Mouse (Mus musculus) midbrain, embryonic 14.5 days (tissue): ENCODE results near the gene Lpar3. TPM values are rescaled to one million over a fixed set of nuclear protein-coding genes. Genes with fewer than 3 reads are reported as not detected.

Source experiments
- ATAC-seq: fragments of 200-750 bp; cut with Nextera tagmentation; 2 replicates; pipeline ENCODE4 v1.8.0; 2017; ENCODE audit warnings: moderate number of reproducible peaks, moderate library complexity; ENCODE audit not compliant: low FRiP score, low TSS enrichment
- DNase-seq: peaks from one replicate; pipeline ENCODE4 v3.0.0-alpha.2; 2015
- H3K27ac ChIP-seq: fragments of 300-500 bp; sonication (generic); replicated peaks from 2 replicates; pipeline ENCODE4 v1.5.1; 2014; ENCODE audit warnings: mild to moderate bottlenecking, low read depth, low read length, moderate library complexity
- H3K27me3 ChIP-seq: fragments of 300-500 bp; sonication (generic); 2 replicates; pipeline ENCODE4 v1.6.1; 2014; ENCODE audit warnings: low read length, control low read depth, mixed read lengths; ENCODE audit not compliant: control insufficient read depth, insufficient read depth
- H3K36me3 ChIP-seq: fragments of 300-500 bp; sonication (generic); 2 replicates; pipeline ENCODE4 v1.6.1; 2014; ENCODE audit warnings: low read length, control low read depth; ENCODE audit not compliant: control insufficient read depth, insufficient read depth
- H3K4me1 ChIP-seq: fragments of 300-500 bp; sonication (generic); 2 replicates; pipeline ENCODE4 v1.6.1; 2014; ENCODE audit warnings: mild to moderate bottlenecking, antibody characterized with exemption, low read length, control low read depth; ENCODE audit not compliant: control insufficient read depth, insufficient read depth
- H3K4me2 ChIP-seq: fragments of 300-500 bp; sonication (generic); 2 replicates; pipeline ENCODE4 v1.6.1; 2014; ENCODE audit warnings: mild to moderate bottlenecking, low read length, moderate library complexity
- H3K4me3 ChIP-seq: fragments of 300-500 bp; sonication (generic); replicated peaks from 2 replicates; pipeline ENCODE4 v1.5.1; 2014; ENCODE audit warnings: low read depth, low read length
- H3K9ac ChIP-seq: fragments of 300-500 bp; sonication (generic); replicated peaks from 2 replicates; pipeline ENCODE4 v1.6.1; 2014; ENCODE audit warnings: mild to moderate bottlenecking, low read length, moderate library complexity
- H3K9me3 ChIP-seq: fragments of 300-500 bp; sonication (generic); 2 replicates; pipeline ENCODE4 v1.6.1; 2016; ENCODE audit warnings: low read length, control low read depth, mixed read lengths; ENCODE audit not compliant: control insufficient read depth
- WGBS: fragments of 180-500 bp; shearing (Covaris S2); extraction: QIAGEN DNeasy Blood & Tissue Kit; methylation state at CpG from one replicate; pipeline ENCODE4 v1.1.7; 2014; 5-methylcytosine and 5-hydroxymethylcytosine counted together
- polyA plus RNA-seq: library from polyadenylated mRNA; unstranded; fragments of >200 nt; fragmentation: Nextera tagmentation; extraction: Ambion mirVana; gene quantifications from 2 replicates; pipeline ENCODE4 v1.2.1, GENCODE M21; 2014

Lpar3 gene
- polyA plus RNA-seq, 1 experiment from 2014 or later, result 0.58 TPM

DNA sequence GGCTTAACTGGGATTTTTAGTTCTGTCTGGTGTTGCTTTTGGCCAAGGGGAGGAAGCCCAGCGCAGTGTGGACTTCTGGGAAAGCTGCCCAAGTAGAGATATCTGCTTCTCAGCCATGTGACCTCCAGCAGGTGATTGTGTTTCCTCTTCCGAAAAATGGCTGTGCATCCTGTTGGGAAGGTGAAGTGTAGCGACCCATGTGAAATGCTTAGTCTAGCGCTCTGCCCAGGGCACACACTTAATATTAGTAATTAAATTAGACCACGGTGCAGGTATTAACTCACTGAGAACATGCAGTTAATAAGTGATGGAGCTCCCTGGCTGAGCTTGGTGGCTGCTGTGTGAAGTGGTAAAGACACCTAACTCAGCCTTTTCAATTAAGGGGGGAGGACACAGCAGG, 16.9 kb downstream of the Lpar3 start:
- no peak overlapping the region for H3K27ac ChIP-seq
- 88% methylated on average over 5 of the region's 5 CpGs for WGBS
- ATAC-seq, result no peak
- no peaks in the 10 kb centered on the region for H3K36me3 ChIP-seq
- H3K4me1 ChIP-seq, result no peaks in the 10 kb centered on the region
- DNase-seq, result no peak
- no peak overlapping the region for H3K4me2 ChIP-seq
- H3K9ac ChIP-seq, result no peak overlapping the region
- H3K4me3 ChIP-seq, result no peak overlapping the region
- no peaks in the 10 kb centered on the region for H3K9me3 ChIP-seq
- no peaks in the 10 kb centered on the region for H3K27me3 ChIP-seq

DNA sequence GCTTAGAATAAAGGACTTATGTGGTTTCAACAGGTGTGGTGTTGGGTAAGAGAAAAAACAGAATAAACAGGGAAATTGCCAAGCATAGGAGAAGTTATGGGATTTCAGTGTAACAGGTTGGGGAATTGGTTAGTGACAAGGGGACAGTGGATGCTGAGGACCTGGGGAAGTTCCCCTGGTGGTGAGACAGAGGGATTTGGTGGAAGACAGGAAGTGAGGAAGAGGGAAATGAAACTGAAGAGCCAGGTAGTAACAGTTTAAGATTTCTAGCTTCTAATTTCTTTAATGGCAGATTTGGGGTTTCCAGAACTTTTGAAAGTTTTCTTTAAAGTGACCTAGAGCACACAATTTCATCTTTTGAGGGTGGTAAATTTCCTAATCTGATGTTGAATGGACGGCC, 23.9 kb downstream of the Lpar3 start:
- H3K9ac ChIP-seq, result no peak overlapping the region
- H3K27me3 ChIP-seq, result no peaks in the 10 kb centered on the region
- H3K36me3 ChIP-seq, result no peaks in the 10 kb centered on the region
- H3K4me1 ChIP-seq, result no peaks in the 10 kb centered on the region
- no peak overlapping the region for H3K4me3 ChIP-seq
- WGBS, result 81% methylated on average over 1 of the region's 1 CpGs
- H3K27ac ChIP-seq, result no peak overlapping the region
- no peak overlapping the region for H3K4me2 ChIP-seq
- DNase-seq (no peak), ATAC-seq (no peak)
- H3K9me3 ChIP-seq, result no peaks in the 10 kb centered on the region

DNA sequence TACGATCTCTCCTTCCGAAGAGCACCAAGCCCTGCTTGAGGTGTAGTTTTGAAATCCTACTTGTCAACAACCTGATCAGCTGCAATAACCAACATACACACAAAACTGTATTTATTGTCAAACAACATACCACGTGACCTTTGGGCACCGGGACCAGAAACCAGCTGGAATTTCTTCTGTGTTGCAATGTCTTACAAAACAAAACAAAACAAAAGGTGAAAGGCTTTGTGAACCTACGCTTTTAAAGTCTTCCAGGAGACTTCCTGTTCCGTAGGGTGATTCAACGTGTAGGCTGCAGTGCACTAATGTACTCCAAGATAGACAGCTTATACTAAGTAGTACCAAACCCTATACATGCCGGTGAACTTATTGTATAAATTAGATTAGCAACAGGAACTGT, 25.8 kb downstream of the Lpar3 start:
- Histone ChIP-seq H3K9me3 (no peaks in the 10 kb centered on the region), H3K36me3 (no peaks in the 10 kb centered on the region), H3K4me1 (no peaks in the 10 kb centered on the region), H3K27ac (no peak overlapping the region), H3K27me3 (no peaks in the 10 kb centered on the region), H3K9ac (no peak overlapping the region), H3K4me2 (no peak overlapping the region), H3K4me3 (no peak overlapping the region)
- 90% methylated on average over 8 of the region's 8 CpGs for WGBS
- DNase-seq (no peak), ATAC-seq (no peak)

DNA sequence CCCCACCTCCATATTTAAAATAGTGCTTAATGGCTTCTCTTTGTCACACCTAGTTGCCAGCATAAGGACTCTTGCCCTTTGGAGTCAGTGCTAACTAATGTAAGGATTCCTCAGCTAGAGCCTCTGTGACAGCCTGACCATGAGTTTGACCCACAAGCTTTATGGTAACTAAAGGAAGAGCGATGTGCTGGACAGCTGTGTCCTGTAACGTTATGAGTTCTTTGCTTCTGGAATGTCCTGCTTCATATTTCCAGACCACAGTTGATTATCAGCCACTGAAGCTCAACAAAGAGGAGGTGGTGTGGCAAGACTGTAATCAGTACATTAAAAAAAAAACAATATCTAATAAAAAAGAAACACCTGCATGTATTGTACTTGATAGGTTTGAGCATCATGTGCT, 26.2 kb downstream of the Lpar3 start:
- WGBS, result 96% methylated on average over 2 of the region's 2 CpGs
- Histone ChIP-seq H3K9me3 (no peaks in the 10 kb centered on the region), H3K4me3 (no peak overlapping the region), H3K4me2 (no peak overlapping the region), H3K9ac (no peak overlapping the region), H3K27me3 (no peaks in the 10 kb centered on the region), H3K4me1 (no peaks in the 10 kb centered on the region), H3K36me3 (no peaks in the 10 kb centered on the region), H3K27ac (no peak overlapping the region)
- no peak for ATAC-seq
- DNase-seq, result no peak

DNA sequence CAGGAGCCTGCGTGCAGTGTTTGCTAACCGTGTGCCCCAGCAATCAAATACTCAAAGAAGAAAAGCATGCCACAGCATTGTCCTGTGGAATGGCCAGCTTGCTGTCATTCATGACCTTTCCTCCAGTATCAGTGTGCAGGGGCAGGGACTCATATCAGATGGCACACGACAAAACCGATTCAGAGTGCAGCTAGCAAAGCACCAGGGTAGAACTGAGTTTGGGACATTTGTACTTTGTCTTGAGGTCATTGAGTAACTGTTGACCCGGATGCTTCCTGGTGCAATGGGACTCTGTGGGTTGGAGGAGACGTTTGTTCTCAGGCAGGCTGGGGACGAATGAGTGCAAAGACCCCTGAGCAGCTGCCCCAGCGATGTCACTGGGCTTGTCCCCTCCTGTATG, 29.1 kb downstream of the Lpar3 start:
- Histone ChIP-seq H3K9ac (no peak overlapping the region), H3K4me3 (no peak overlapping the region), H3K36me3 (no peaks in the 10 kb centered on the region), H3K4me1 (no peaks in the 10 kb centered on the region), H3K9me3 (no peaks in the 10 kb centered on the region), H3K27ac (no peak overlapping the region), H3K27me3 (no peaks in the 10 kb centered on the region), H3K4me2 (no peak overlapping the region)
- WGBS, result 87% methylated on average over 8 of the region's 8 CpGs
- DNase-seq, result no peak
- no peak for ATAC-seq

DNA sequence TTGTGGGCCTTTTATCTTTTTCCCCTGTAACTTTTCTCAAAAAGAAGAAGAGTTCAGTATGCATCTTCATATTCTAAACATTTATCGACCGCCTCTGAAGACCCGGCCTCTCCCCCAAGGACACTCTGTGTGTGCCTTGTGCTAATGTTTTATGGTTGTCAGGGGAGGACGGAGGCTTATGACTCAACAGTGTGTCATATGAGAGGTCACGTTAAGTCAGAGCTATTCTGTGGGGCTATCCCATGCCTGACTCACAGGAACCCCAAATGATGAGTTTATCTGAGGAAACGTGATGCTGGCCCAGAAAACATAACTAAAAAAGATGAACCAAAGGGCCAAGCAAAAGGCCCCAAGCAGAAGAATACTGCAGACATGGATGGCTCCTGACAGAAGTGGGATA, 31.0 kb downstream of the Lpar3 start:
- no peak overlapping the region for H3K9ac ChIP-seq
- H3K9me3 ChIP-seq, result no peaks in the 10 kb centered on the region
- no peaks in the 10 kb centered on the region for H3K4me1 ChIP-seq
- ATAC-seq (no peak), DNase-seq (no peak)
- no peak overlapping the region for H3K4me2 ChIP-seq
- no peak overlapping the region for H3K4me3 ChIP-seq
- no peak overlapping the region for H3K27ac ChIP-seq
- H3K36me3 ChIP-seq, result no peaks in the 10 kb centered on the region
- no peaks in the 10 kb centered on the region for H3K27me3 ChIP-seq
- 92% methylated on average over 6 of the region's 6 CpGs for WGBS

DNA sequence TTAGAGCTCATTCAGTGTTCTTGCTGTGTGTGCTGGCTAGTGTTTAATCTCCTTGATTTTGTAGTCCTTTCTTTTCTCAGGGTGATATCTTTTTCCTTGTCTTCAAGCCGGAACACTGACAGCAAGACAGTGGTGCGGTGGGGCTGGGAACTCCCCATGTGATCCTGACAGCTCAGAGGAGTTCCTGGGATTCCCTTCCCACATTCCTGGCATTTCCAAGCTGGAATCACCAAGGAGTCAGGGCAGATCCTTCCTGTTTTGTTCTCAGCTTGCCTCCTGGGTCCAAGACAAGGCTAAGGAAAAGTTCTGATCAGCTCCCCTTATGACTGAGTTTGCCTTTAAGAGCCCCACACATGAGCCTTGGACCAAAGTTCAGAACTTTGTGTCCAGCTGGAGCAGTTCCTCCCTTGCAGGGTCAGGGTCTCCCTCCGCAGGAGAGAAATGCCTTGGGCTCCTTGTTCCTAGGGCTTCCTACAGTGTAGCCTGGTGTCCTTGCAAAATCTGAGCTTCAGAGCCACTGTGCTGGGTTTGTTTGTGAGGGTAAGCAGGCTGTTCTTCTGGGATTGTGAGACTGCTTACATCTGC, 33.1 kb downstream of the Lpar3 start:
- ATAC-seq, result no peak

DNA sequence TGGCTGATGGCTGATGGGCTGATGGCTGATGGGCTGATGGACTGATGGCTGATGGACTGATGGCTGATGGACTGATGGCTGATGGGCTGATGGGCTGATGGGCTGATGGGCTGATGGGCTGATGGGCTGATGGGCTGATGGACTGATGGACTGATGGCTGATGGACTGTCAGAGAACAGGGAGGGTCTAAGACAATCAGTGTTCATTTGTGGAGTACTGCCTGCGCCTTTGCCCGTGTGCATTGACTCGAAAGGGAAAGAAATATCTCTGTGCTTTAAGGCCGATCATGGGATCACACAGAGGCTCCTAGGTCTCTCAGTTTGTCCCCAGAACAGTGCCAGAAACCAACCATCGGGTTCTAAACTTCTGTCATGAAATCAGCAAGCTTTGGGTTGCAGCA, 34.4 kb downstream of the Lpar3 start:
- Histone ChIP-seq H3K4me3 (no peak overlapping the region), H3K27me3 (no peaks in the 10 kb centered on the region), H3K9me3 (no peaks in the 10 kb centered on the region), H3K9ac (no peak overlapping the region), H3K27ac (no peak overlapping the region), H3K4me2 (no peak overlapping the region), H3K4me1 (no peaks in the 10 kb centered on the region), H3K36me3 (no peaks in the 10 kb centered on the region)
- 91% methylated on average over 5 of the region's 5 CpGs for WGBS
- DNase-seq (no peak), ATAC-seq (no peak)

More for the DNA sequence above, 33.1 kb downstream of the Lpar3 start:
- Histone ChIP-seq H3K9ac (no peak overlapping the region), H3K27me3 (no peaks in the 10 kb centered on the region), H3K9me3 (no peaks in the 10 kb centered on the region), H3K4me3 (no peak overlapping the region), H3K27ac (no peak overlapping the region), H3K4me2 (no peak overlapping the region), H3K4me1 (no peaks in the 10 kb centered on the region), H3K36me3 (no peaks in the 10 kb centered on the region)
- WGBS, result 29% methylated on average over 3 of the region's 3 CpGs
- no peak for DNase-seq

DNA sequence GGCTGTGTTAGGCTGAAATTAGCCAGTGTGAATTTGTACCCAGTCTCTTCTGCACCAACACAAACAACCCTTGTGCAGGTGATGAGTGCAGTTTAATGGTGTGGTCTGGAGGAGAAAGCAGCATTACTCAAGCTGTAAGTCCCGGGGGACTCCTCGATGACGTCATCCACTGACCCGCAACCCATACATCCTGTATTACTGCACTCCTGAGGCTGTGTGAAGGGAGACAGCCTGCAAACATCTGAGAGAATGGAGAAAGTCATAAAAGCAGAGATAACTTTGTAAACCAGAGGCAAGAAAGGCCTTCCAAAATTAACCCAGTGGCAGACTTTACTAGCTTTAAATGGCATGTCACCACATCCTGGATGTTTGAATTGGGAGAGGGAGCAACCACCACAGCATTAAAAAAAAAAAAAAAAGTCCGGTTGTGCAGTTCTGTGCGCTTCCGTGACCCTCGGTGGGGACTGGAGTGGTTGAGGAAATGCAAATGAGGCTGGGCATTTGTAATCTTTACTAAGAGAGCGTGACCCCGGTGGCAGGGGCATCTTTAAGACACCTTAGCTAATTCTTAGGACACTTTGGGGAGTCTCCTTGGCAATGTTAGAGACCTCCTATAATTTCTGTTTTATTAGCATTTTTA, 36.8 kb downstream of the Lpar3 start:
- ATAC-seq (no peak), DNase-seq (no peak)
- 68% methylated on average over 10 of the region's 10 CpGs for WGBS
- no peak overlapping the region for H3K9ac ChIP-seq
- no peak overlapping the region for H3K4me2 ChIP-seq
- H3K27ac ChIP-seq, result no peak overlapping the region
- no peaks in the 10 kb centered on the region for H3K27me3 ChIP-seq
- no peak overlapping the region for H3K4me3 ChIP-seq
- no peaks in the 10 kb centered on the region for H3K9me3 ChIP-seq
- no peaks in the 10 kb centered on the region for H3K36me3 ChIP-seq
- no peaks in the 10 kb centered on the region for H3K4me1 ChIP-seq
